Mouse (Mus musculus): Measurements from ENCODE around the gene Casp8ap2. TPM values are rescaled to one million over a fixed set of nuclear protein-coding genes. Genes with fewer than 3 reads are reported as not detected.

Gene Casp8ap2
- polyA plus RNA-seq, 1 experiment = 1.8 TPM

DNA sequence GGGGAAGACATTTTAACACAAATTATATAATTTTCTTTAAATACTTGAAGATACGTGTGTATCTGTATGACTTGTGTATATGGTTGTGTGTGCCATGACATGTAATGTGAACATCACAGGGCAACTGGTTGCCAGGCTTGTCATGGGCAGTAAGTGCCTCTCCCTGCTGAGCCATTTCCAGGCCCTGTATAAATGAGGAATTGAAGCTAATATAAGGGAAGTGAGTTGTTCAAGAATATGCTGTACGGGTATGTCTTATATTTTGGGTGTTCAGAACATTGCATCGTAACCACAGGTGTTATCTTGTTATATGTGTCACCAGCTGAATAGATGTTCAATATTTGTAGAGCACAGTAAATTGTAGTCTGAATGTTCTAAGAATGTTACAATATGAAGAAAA is 62.2 kb downstream of the Casp8ap2 start:
- Histone ChIP-seq H3K4me3 (no peak overlapping the region), H3K36me3 (ENCODE audit: control insufficient read depth, insufficient read depth) (peaks cover 65% of the 10 kb centered on the region), H3K4me2 (ENCODE audit: low read depth) (no peak overlapping the region), H3ac (ENCODE audit: control insufficient read depth, insufficient read length) (no peak overlapping the region), H3K79me2 (ENCODE audit: control insufficient read depth, insufficient read depth) (no peaks in the 10 kb centered on the region), H3K27me3 (ENCODE audit: control insufficient read depth, insufficient read depth, insufficient read length) (no peaks in the 10 kb centered on the region)
- TF ChIP-seq MAX (IDR thresholded peaks at IDR 0.05; ENCODE audit: low read depth) (no peak), POLR2A (IDR thresholded peaks at IDR 0.05; ENCODE audit: insufficient read length, low read depth) (no peak), REST (IDR thresholded peaks at IDR 0.05; ENCODE audit: insufficient read depth, insufficient read length) (no peak), E2F4 (IDR thresholded peaks at IDR 0.05; ENCODE audit: insufficient read depth) (no peak), MYOD1 (IDR thresholded peaks at IDR 0.05; ENCODE audit: control insufficient read depth in 1 of 3, insufficient read length in 2 of 3, low read depth in 2 of 3) (no peak), TCF3 (IDR thresholded peaks at IDR 0.05; ENCODE audit: insufficient read length, low read depth) (no peak)

DNA sequence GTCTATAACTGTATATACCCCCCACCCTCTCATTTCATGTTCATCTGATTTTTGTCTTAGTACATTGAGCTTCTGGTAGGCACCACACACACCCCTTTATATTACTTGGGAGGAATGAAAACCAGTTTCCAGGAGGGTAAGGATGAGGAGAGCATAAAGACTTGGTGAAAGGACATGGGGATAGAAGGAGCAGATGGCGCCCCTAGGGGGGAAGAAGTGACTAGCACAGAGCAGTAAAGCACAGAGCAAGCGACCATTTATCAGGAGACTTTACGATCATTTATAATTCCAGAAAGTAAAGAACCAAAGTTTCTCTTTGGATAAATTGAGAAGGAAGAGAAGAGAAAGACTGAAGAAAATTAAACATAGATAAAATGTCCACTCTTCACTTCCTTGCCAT is 65.6 kb downstream of the Casp8ap2 start:
- Histone ChIP-seq H3K27me3 (ENCODE audit: control insufficient read depth, insufficient read depth, insufficient read length) (no peaks in the 10 kb centered on the region), H3K79me2 (ENCODE audit: control insufficient read depth, insufficient read depth) (no peaks in the 10 kb centered on the region), H3K36me3 (ENCODE audit: control insufficient read depth, insufficient read depth) (peaks cover 62% of the 10 kb centered on the region), H3K4me2 (ENCODE audit: low read depth) (no peak overlapping the region), H3K4me3 (no peak overlapping the region), H3ac (ENCODE audit: control insufficient read depth, insufficient read length) (no peak overlapping the region)
- TF ChIP-seq TCF12 (IDR thresholded peaks at IDR 0.05; ENCODE audit: insufficient read depth, poor library complexity, severe bottlenecking) = no peak
- no peak for TF ChIP-seq E2F4 (IDR thresholded peaks at IDR 0.05; ENCODE audit: insufficient read depth)
- TF ChIP-seq CEBPB (IDR thresholded peaks at IDR 0.05; ENCODE audit: insufficient read depth, poor library complexity, severe bottlenecking) = no peak
- TF ChIP-seq MYOG (IDR thresholded peaks at IDR 0.05; ENCODE audit: control insufficient read depth in 1 of 3, insufficient read depth in 1 of 3, insufficient read length in 2 of 3, low read depth in 2 of 3) = no peak
- TF ChIP-seq POLR2A (IDR thresholded peaks at IDR 0.05; ENCODE audit: insufficient read length, low read depth) = no peak
- no peak for TF ChIP-seq USF1 (IDR thresholded peaks at IDR 0.05; ENCODE audit: low read depth)
- no peak for TF ChIP-seq REST (IDR thresholded peaks at IDR 0.05; ENCODE audit: insufficient read depth, insufficient read length)
- TF ChIP-seq MYOD1 (IDR thresholded peaks at IDR 0.05; ENCODE audit: control insufficient read depth in 1 of 3, insufficient read length in 2 of 3, low read depth in 2 of 3) = no peak
- TF ChIP-seq MAX (IDR thresholded peaks at IDR 0.05; ENCODE audit: low read depth) = no peak
- TF ChIP-seq POLR2AphosphoS2 (IDR thresholded peaks at IDR 0.05; ENCODE audit: insufficient read length, low read depth) = no peak
- TF ChIP-seq SRF (IDR thresholded peaks at IDR 0.05; ENCODE audit: control insufficient read depth, insufficient read length, low read depth) = no peak

DNA sequence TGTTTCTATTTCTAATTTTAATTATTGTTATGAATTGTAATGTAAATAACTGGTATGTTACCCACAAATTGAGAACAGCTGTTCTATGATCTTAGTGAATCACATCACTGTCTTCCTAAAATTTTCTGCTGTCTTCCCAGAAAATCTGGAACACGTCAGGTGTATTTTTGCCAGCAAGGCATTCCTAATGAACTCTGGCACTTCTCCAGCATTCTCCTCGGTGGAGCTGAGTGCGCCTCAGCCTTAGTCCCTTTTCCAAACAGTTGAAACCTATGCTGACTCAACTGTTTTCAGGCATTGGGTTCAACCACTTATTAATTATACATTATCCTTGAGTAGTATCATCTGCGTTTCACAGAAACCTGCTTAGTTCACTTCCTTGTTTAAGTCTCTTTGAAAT is 67.2 kb downstream of the Casp8ap2 start:
- Histone ChIP-seq H3K27me3 (ENCODE audit: control insufficient read depth, insufficient read depth, insufficient read length) (no peaks in the 10 kb centered on the region), H3K36me3 (ENCODE audit: control insufficient read depth, insufficient read depth) (peaks cover 58% of the 10 kb centered on the region), H3K4me3 (no peak overlapping the region), H3K4me2 (ENCODE audit: low read depth) (no peak overlapping the region), H3K79me2 (ENCODE audit: control insufficient read depth, insufficient read depth) (no peaks in the 10 kb centered on the region), H3ac (ENCODE audit: control insufficient read depth, insufficient read length) (no peak overlapping the region)
- TF ChIP-seq E2F4 (IDR thresholded peaks at IDR 0.05; ENCODE audit: insufficient read depth) (no peak), SRF (IDR thresholded peaks at IDR 0.05; ENCODE audit: control insufficient read depth, insufficient read length, low read depth) (no peak), REST (IDR thresholded peaks at IDR 0.05; ENCODE audit: insufficient read depth, insufficient read length) (no peak), CEBPB (IDR thresholded peaks at IDR 0.05; ENCODE audit: insufficient read depth, poor library complexity, severe bottlenecking) (no peak), MYOG (IDR thresholded peaks at IDR 0.05; ENCODE audit: control insufficient read depth in 1 of 3, insufficient read depth in 1 of 3, insufficient read length in 2 of 3, low read depth in 2 of 3) (no peak), POLR2AphosphoS2 (IDR thresholded peaks at IDR 0.05; ENCODE audit: insufficient read length, low read depth) (no peak), POLR2A (IDR thresholded peaks at IDR 0.05; ENCODE audit: insufficient read length, low read depth) (no peak), TCF3 (IDR thresholded peaks at IDR 0.05; ENCODE audit: insufficient read length, low read depth) (no peak), MAX (IDR thresholded peaks at IDR 0.05; ENCODE audit: low read depth) (no peak), TCF12 (IDR thresholded peaks at IDR 0.05; ENCODE audit: insufficient read depth, poor library complexity, severe bottlenecking) (no peak), MYOD1 (IDR thresholded peaks at IDR 0.05; ENCODE audit: control insufficient read depth in 1 of 3, insufficient read length in 2 of 3, low read depth in 2 of 3) (no peak), USF1 (IDR thresholded peaks at IDR 0.05; ENCODE audit: low read depth) (no peak)

DNA sequence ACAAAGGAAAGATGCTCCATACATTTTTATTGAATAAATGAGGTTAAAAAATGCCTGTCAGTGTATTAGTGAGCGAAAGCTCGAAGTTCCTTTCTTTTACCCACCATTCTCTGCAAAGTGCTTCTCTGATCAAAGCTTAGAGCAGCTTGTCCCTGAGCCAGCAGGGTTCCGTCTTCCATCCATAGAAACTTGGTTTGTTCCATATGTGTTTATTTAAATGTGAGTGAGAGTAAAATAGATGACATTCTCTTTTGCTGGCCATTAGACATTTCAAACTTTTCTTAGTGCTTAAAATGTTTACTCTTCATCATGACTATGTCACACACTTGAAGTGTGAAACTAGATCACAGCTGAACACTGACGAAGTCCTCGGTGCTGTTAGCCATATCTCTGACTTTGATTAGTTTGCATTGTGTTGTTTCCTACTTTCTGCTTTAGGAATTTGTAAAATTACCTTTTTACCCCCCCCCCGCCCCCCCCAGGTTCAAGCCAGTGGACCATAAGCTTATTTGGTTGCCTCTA is 67.9 kb downstream of the Casp8ap2 start:
- no peaks in the 10 kb centered on the region for H3K79me2 ChIP-seq (ENCODE audit: control insufficient read depth, insufficient read depth)
- no peaks in the 10 kb centered on the region for H3K27me3 ChIP-seq (ENCODE audit: control insufficient read depth, insufficient read depth, insufficient read length)
- H3K36me3 ChIP-seq (ENCODE audit: control insufficient read depth, insufficient read depth) = peaks cover 51% of the 10 kb centered on the region
- H3K4me2 ChIP-seq (ENCODE audit: low read depth) = no peak overlapping the region
- TF ChIP-seq MAX (IDR thresholded peaks at IDR 0.05; ENCODE audit: low read depth) = no peak
- no peak for TF ChIP-seq E2F4 (IDR thresholded peaks at IDR 0.05; ENCODE audit: insufficient read depth)
- TF ChIP-seq CEBPB (IDR thresholded peaks at IDR 0.05; ENCODE audit: insufficient read depth, poor library complexity, severe bottlenecking) = no peak
- no peak for TF ChIP-seq POLR2AphosphoS2 (IDR thresholded peaks at IDR 0.05; ENCODE audit: insufficient read length, low read depth)
- TF ChIP-seq TCF12 (IDR thresholded peaks at IDR 0.05; ENCODE audit: insufficient read depth, poor library complexity, severe bottlenecking) = no peak
- no peak for TF ChIP-seq MYOG (IDR thresholded peaks at IDR 0.05; ENCODE audit: control insufficient read depth in 1 of 3, insufficient read depth in 1 of 3, insufficient read length in 2 of 3, low read depth in 2 of 3)
- no peak overlapping the region for H3ac ChIP-seq (ENCODE audit: control insufficient read depth, insufficient read length)
- H3K4me3 ChIP-seq = no peak overlapping the region

Other genes starting within 250 kb of the Casp8ap2 start
- gene Gja10, start 12.7 kb upstream of the Casp8ap2 start, polyA plus RNA-seq (2012; fragmentation: generic; extraction: Trizol) = not detected
- 8.7 TPM for gene Mdn1, start 41.7 kb downstream of the Casp8ap2 start, polyA plus RNA-seq (2012; fragmentation: generic; extraction: Trizol)
- 37.0 TPM for gene Lyrm2, start 184.8 kb downstream of the Casp8ap2 start, polyA plus RNA-seq (2012; fragmentation: generic; extraction: Trizol)